Mouse (Mus musculus) liver, embryonic 14.5 days (tissue): ENCODE data around the gene Tinf2. TPM values are rescaled to one million over a fixed set of nuclear protein-coding genes. Genes with fewer than 3 reads are reported as not detected.

ENCODE experiments used
- ATAC-seq: fragments of 200-750 bp; cut with Nextera tagmentation; 2 replicates; pipeline ENCODE4 v1.8.0; 2017; ENCODE audit warnings: moderate number of reproducible peaks, mild to moderate bottlenecking, moderate library complexity; ENCODE audit not compliant: insufficient read depth
- DNase-seq, 3 experiments: peaks; one replicate each; pipeline ENCODE4 v3.0.0-alpha.2; 2012 to 2013; ENCODE audit warnings: low read depth in 3 of 3, low spot score in 3 of 3
- H3K27ac ChIP-seq: fragments of 300-500 bp; sonication (generic); 2 replicates; pipeline ENCODE4 v1.5.1; 2014; ENCODE audit warnings: moderate library complexity, mild to moderate bottlenecking, control low read depth, inconsistent platforms
- H3K27me3 ChIP-seq: fragments of 300-500 bp; sonication (generic); 2 replicates; pipeline ENCODE4 v1.6.1; 2014; ENCODE audit warnings: mild to moderate bottlenecking, low read length, moderate library complexity; ENCODE audit not compliant: control insufficient read depth, insufficient read depth
- H3K36me3 ChIP-seq: fragments of 300-500 bp; sonication (generic); replicated peaks from 2 replicates; pipeline ENCODE4 v1.6.1; 2014; ENCODE audit warnings: low read depth; ENCODE audit not compliant: control insufficient read depth, insufficient read depth
- H3K4me1 ChIP-seq, 2 experiments: fragments of 200-500 bp in 1 of 2; fragments of 300-500 bp in 1 of 2; sonication (generic) in 1 of 2; replicated peaks; 2 replicates each; pipeline ENCODE4 v1.6.1; 2012 to 2014; ENCODE audit warnings: antibody characterized with exemption in 1 of 2, inconsistent platforms in 1 of 2, low read length in 1 of 2; ENCODE audit not compliant: control insufficient read depth in 2 of 2, insufficient read depth in 2 of 2
- H3K4me2 ChIP-seq: fragments of 300-500 bp; sonication (generic); 2 replicates; pipeline ENCODE4 v1.6.1; 2014; ENCODE audit warnings: low read depth, mild to moderate bottlenecking, control low read depth, moderate library complexity
- H3K4me3 ChIP-seq, 2 experiments: fragments of 200-500 bp in 1 of 2; fragments of 300-500 bp in 1 of 2; sonication (generic) in 1 of 2; 2 replicates each; pipeline ENCODE4 v1.5.1; 2012 to 2014; ENCODE audit warnings: low read depth in 2 of 2, low read length in 2 of 2, mild to moderate bottlenecking in 2 of 2, control low read depth in 1 of 2, inconsistent platforms in 1 of 2, moderate library complexity in 1 of 2; ENCODE audit not compliant: insufficient read depth in 1 of 2
- H3K9ac ChIP-seq: fragments of 300-500 bp; sonication (generic); replicated peaks from 2 replicates; pipeline ENCODE4 v1.6.1; 2014; ENCODE audit warnings: mild to moderate bottlenecking, control low read depth, moderate library complexity
- H3K9me3 ChIP-seq: fragments of 300-500 bp; sonication (generic); 2 replicates; pipeline ENCODE4 v1.6.1; 2016; ENCODE audit warnings: low read length, mixed read lengths; ENCODE audit not compliant: control insufficient read depth
- CTCF ChIP-seq: IDR thresholded peaks from 2 replicates; pipeline ENCODE4 v1.5.1; 2016; ENCODE audit warnings: antibody characterized with exemption, low read depth, control low read depth
- EP300 ChIP-seq: IDR thresholded peaks from 2 replicates; pipeline ENCODE4 v1.6.1; 2016; ENCODE audit warnings: antibody characterized with exemption, low read depth
- WGBS: fragments of 180-500 bp; shearing (Covaris S2); extraction: QIAGEN DNeasy Blood & Tissue Kit; methylation state at CpG from one replicate; pipeline ENCODE4 v1.1.7; 2014; ENCODE audit not compliant: insufficient replicate concordance; 5-methylcytosine and 5-hydroxymethylcytosine counted together
- polyA plus RNA-seq, 2 experiments: library from polyadenylated mRNA; depleted of rRNA in 1 of 2; stranded (reverse) in 1 of 2; unstranded in 1 of 2; fragments of >200 nt; fragmentation: Nextera tagmentation in 1 of 2; extraction: Ambion mirVana in 1 of 2; gene quantifications; 2 replicates each; pipeline versions ENCODE4 v1.2.1 to v1.2.3; 2012 to 2014

Tinf2 gene
- polyA plus RNA-seq, 2 experiments, result 16.6 to 19.0 TPM

- H3K4me1 ChIP-seq, result 0 out of 4 replicates have a peak, but pooled peaks cover 0 to 4% of the 10 kb centered on the region in 2 experiments
- no peak overlapping the region for H3K4me2 ChIP-seq
- ATAC-seq, result no peak
- no peak overlapping the region for H3K27ac ChIP-seq
- no peak for DNase-seq
- no peaks in the 10 kb centered on the region for H3K27me3 ChIP-seq
- no peak for TF ChIP-seq EP300
- TF ChIP-seq CTCF, result no peak
- no peaks in the 10 kb centered on the region for H3K36me3 ChIP-seq
- no peaks in the 10 kb centered on the region for H3K9me3 ChIP-seq
- WGBS, result 34% methylated on average over 6 of the region's 6 CpGs
- H3K4me3 ChIP-seq, result no peak overlapping the region
- H3K9ac ChIP-seq, result no peak overlapping the region
Observed at GRCm38 (mm10) chr14:55714893-55715292, 33.3 kb upstream of the Tinf2 start.

GRCm38 (mm10) chr14:55713729-55714122, 32.1 kb upstream of the Tinf2 start, which contains the start of gene Tgm1:
Tgm1 (minus strand) TSS chr14:55713926.
- peak within 1 kb of the TSS; percentile 4 to 45; a peak in 3 of 4 replicates for H3K4me3 ChIP-seq
- no peak for ATAC-seq
- WGBS, result 23% methylated on average over 4 of the region's 4 CpGs
- 0 out of 4 replicates have a peak, but pooled peaks cover 0 to 4% of the 10 kb centered on the region in 2 experiments for H3K4me1 ChIP-seq
- peak within 1 kb of the TSS; percentile 58 for H3K4me2 ChIP-seq
- no peak for TF ChIP-seq EP300
- no peak for TF ChIP-seq CTCF
- H3K9ac ChIP-seq, result no peak within 1 kb of the TSS; the same call in 1 of the 2 replicates
- no peaks in the 10 kb centered on the region for H3K36me3 ChIP-seq
- H3K27ac ChIP-seq, result no peak within 1 kb of the TSS
- DNase-seq, result no peak
- H3K9me3 ChIP-seq, result no peaks in the 10 kb centered on the region
- no peaks in the 10 kb centered on the region for H3K27me3 ChIP-seq

GRCm38 (mm10) chr14:55713007-55713728, 31.5 kb upstream of the Tinf2 start:
- no peaks in the 10 kb centered on the region for H3K9me3 ChIP-seq
- H3K4me2 ChIP-seq, result peak overlapping the region; percentile 58
- no peak for TF ChIP-seq EP300
- no peak for TF ChIP-seq CTCF
- H3K4me1 ChIP-seq, result 0 out of 4 replicates have a peak, but pooled peaks cover 0 to 4% of the 10 kb centered on the region in 2 experiments
- WGBS, result 14% methylated on average over 25 of the region's 25 CpGs
- DNase-seq (no peak), ATAC-seq (peak; percentile 34)
- H3K9ac ChIP-seq, result no peak overlapping the region; the same call in 1 of the 2 replicates
- no peaks in the 10 kb centered on the region for H3K36me3 ChIP-seq
- H3K27me3 ChIP-seq, result no peaks in the 10 kb centered on the region
- H3K27ac ChIP-seq, result no peak overlapping the region
- H3K4me3 ChIP-seq, result peak overlapping the region; percentile 4 to 45; a peak in 3 of 4 replicates

GRCm38 (mm10) chr14:55711786-55712185, 30.2 kb upstream of the Tinf2 start:
- DNase-seq (no peak), ATAC-seq (no peak)
- Histone ChIP-seq H3K27me3 (no peaks in the 10 kb centered on the region), H3K27ac (no peak overlapping the region), H3K4me2 (no peak overlapping the region), H3K9ac (no peak overlapping the region), H3K4me1 (peaks cover 0 to 14% of the 10 kb centered on the region in 2 experiments; a peak in 2 of 4 replicates), H3K4me3 (no peak overlapping the region), H3K9me3 (no peaks in the 10 kb centered on the region), H3K36me3 (no peaks in the 10 kb centered on the region)
- 68% methylated on average over 7 of the region's 7 CpGs for WGBS
- TF ChIP-seq CTCF, result peak; percentile 21
- no peak for TF ChIP-seq EP300

GRCm38 (mm10) chr14:55709509-55709908, 27.9 kb upstream of the Tinf2 start:
- Histone ChIP-seq H3K9me3 (no peaks in the 10 kb centered on the region), H3K36me3 (no peaks in the 10 kb centered on the region), H3K9ac (no peak overlapping the region), H3K4me1 (peaks cover 0 to 26% of the 10 kb centered on the region in 2 experiments; a peak in 2 of 4 replicates), H3K27me3 (no peaks in the 10 kb centered on the region), H3K4me3 (no peak overlapping the region), H3K27ac (no peak overlapping the region), H3K4me2 (no peak overlapping the region)
- WGBS, result 79% methylated on average over 4 of the region's 4 CpGs
- ATAC-seq, result no peak
- DNase-seq, result no peak
- no peak for TF ChIP-seq EP300
- TF ChIP-seq CTCF, result no peak
